Mouse (Mus musculus) right cerebral cortex, adult 18-20 months (tissue): ENCODE measurements around the gene Gtf3c4.

Experiments
- DNase-seq: peaks from one replicate; pipeline ENCODE4 v3.0.0; 2022; ENCODE audit warnings: mixed read lengths

Gtf3c4 gene

DNA sequence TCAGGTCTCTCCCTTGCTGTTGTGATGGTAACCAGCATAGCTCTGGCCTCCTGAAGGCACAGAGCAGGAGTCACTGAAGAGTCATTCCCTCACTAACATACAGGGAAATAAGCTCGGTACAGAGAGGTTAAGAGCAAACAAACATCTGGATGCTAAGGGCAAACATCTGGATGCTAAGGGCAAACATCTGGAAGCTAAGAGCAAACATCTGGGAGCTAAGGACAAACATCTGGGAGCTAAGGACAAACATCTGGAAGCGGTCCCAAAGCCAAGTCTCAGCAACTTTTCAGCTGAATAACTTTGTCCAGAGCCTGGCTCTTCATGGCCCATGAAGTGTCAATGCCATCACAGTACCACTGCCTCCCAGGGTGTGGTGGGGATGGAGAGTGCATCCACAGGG is 40.6 kb downstream of the Gtf3c4 start:
- DNase-seq = no peak

DNA sequence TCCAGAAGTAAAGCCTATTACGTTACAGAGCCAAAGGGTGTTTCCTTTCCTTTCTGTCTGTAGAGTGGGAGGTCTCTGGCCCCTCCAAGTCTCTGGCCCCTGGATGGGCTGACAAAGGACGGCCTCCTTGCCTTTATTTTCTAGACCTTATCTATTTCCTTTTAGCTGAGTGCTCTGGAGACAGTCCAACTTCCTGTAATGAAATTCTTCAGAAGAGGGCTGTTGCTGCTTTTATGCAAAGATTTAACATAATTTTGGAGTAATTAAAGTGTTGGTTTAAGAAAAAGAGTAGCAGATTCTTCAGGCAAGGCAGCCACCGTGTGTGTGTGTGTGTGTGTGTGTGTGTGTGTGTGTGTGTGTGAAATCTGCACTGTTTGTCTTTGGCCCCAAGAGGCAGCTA is 41.8 kb downstream of the Gtf3c4 start:
- no peak for DNase-seq

DNA sequence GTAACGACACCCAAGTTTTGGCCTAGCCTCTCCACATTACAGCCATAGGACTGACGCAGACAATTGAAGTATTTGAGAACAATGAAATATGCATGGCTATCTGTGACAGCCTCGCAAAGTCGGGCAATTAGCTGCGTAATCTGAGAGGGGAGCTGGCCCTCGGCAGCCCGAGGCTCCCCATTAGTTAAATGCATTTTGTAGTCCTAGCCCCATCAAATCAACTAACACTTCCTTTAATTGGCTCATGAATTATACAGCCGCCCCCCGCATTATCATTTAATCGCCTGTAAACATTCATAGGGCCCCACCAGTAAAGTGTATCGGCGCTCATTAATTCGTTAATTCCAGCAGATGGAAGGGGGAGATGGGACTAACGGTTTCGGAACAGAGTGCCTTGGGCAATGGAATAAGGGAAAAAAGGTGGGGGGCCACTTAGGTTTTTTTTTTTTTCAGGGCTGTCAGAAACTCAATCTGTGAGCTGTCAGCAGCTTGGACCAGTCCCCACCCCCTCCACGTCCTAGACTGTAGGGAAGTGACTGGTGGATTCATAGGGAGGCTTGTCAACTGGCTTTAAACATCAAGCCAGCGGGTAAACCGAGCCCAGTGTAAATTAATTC is 42.6 kb downstream of the Gtf3c4 start:
- no peak for DNase-seq

DNA sequence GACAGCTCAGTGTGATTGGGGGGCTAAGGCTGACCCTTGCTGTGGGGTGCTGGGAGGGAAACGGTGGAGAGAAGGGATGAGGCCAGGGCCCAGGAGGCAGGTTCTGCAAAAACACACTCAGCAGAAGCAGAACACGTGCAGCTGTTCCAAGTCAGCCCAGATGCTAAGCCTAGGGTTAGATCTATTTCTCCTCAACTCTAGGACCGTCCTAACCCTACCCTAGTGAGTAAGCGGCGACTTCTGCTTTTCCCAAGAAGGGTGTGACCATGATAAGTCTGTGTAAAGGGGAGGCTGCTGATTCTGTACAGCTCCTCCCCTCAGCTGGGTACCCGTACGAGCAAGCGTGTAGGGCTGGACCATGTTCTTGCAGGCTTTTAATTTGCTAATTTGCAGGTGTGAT is 43.9 kb downstream of the Gtf3c4 start:
- DNase-seq = no peak

DNA sequence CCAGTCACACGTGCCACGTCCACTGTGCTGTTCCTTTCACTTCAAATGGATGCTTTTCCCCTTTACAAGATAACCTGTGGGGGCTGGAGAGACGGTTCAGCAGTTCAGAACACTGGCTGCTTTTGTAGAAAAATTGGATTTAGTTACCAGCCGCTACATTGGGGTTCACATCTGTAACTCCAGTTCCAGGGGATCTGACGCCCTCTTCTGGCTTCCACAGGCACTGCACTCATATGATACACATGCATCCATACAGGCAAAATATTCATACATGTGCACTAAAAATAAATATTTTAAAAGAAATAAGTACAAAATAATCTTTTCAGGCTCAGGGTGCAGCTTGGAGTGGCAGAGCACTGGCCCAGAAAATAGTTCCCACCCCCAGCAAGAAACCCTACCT is 45.5 kb downstream of the Gtf3c4 start:
- DNase-seq = no peak

DNA sequence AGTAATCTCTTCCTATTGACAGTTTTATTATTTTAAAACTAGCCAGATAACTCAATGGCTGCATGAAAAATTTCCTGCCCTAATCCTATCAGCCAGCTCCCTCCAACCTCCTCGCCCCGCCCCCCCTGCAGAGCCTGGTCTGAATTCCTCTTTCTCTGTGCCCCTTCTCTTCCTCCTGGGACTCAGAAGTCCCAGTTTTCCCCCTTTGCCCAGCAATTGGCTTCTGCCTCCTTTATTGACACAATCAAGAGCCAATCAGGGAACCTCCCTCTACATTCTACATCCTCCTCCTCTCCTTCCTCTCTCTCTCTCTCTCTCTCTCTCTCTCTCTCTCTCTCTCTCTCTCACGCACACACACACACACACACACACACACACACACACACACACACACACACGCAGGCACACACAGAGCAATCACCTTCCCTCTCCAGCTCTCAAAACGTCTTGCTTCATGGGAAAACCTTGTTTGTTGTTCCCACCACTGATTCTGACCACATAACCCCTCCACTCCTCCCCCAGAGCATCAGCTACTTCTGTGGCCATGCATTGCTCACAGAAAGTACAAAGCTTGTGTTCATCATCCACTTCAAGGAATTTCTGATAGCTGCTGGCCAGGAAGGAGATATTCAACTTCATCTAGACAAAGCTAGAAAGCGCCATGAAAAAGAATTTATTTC is 47.1 kb downstream of the Gtf3c4 start:
- DNase-seq = peak; percentile 41

DNA sequence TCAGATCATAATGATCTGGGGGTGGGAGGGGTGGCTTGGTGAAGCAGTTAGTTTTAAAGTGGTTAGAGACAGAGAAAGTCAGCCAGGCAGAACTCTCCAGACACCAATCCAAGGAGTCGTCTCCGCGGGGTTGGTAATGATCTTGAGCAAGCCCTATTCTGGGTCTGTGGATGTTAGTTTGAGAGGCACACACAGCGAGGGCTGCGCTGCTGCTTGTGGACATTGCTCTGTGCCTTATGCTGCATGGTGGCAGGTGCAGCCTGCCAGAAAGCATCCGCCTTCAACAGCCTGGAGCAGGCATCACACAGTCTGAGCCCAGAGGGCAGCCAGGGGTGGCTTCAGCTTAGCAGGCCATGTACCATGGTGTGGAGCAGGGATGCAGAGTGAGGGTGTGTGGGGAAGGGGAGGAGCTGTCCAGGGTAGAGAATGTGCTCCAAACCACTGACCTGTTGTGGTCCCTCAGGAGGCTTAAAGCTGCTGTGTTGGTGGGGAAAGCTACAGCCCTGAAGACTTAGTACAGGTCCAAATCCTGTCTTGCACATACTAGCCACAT is 53.0 kb downstream of the Gtf3c4 start:
- no peak for DNase-seq

DNA sequence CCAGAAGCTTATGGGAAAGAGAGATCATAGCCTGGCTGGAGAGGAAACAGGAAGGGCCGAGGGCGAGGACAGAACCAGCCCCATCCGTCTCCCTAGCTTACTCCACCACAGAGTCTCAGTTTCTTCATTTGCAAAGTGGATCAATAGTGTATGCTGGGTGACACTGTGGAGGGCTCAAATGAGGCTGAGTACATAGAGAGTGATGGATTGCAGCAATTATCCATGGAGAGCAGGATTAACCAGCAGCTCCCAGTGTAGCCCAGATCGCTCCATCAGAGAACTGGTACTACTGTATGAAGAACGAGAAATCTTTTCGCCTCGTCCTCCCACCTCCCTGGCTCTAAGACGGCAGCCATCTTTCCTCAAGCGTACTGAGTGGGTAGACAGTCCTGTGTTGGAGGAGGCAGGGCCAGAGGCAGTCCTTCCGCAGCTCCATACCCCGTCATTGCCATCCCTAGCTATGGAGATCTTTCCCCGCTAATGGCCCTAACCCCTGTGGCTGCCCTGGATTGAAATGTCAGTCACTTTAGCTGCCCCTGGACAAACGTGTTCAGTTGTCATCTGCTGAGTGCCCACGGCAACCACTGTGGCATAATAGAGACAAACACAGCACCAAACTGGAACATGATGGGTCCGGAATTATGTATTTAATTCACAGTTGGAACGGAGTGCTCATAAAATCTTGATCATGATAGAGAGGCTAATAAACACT is 53.6 kb downstream of the Gtf3c4 start:
- DNase-seq = no peak

DNA sequence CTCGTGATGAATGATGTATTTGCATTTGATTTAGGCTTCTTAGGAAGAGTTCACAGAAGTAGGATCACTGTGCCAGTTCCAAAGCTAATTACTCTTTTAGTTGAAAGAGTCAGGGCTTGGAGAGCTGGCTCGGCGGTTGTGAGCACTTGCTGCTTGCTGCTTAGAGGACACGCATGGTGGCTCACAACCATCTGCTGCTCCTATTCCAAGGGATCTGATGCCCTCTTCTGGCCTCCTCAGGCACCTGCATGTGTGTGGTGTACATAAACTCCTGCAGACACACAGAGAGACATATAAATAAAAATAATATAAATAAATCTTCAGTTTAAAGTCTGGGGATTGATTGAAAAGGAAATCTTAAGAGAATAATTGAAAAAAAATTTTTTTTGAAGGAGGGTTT is 58.9 kb downstream of the Gtf3c4 start:
- DNase-seq = no peak

DNA sequence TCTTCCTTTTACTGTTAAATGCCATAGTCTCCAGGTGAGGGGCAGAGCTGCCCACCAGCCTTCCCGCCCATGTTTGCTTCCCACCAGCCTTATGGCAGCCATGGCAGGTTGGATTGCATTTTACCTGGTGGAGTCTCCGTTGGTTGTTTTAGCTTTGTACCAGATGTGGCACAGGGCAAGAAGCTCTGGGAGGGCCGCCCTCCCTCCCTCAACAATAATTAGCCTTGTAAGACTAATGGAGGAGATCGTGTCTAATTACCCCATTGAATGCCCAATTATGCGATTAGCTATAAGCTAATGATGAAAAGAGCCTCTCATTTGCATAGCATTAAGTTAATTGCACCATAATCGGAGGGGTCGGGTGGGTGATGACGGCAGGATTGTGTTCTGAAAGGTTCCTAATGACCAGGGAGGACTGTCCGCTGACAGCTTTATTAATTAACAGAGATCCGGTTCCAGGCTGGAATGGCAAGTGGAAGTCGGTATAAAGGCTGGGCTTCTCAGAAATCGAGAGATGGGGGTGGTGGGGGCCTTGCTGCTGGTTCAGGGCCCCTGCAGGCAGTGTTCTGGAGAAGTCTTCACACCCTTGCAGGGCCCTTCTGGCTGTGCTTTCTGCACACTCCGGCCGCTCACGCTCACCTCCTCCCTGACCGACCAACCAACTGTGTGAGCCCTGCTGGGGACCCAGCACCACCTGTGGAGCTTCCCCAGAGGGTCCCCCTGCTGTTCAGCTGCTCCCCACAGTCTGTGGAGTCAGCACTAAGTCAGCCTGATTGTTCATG is 60.0 kb downstream of the Gtf3c4 start:
- DNase-seq = no peak

DNA sequence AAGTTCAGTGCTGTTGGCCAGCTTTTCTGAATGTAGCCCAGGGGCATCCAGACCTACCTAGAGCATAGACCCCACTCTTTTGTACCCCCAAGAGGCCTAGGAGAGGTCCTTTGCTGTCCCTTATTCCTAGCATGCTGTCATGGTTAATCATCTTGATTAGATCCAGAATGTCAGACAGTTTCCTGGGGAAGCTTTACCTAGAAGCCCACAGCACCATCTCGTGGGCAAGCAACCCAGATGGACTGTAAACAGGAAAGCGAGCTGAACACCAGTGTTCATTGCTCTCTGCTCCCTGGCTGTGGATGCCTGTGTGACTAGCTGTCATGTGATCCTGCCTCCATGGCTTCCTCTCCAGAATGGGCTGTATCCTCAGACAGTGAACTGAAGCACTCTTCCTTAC is 63.4 kb downstream of the Gtf3c4 start:
- no peak for DNase-seq

DNA sequence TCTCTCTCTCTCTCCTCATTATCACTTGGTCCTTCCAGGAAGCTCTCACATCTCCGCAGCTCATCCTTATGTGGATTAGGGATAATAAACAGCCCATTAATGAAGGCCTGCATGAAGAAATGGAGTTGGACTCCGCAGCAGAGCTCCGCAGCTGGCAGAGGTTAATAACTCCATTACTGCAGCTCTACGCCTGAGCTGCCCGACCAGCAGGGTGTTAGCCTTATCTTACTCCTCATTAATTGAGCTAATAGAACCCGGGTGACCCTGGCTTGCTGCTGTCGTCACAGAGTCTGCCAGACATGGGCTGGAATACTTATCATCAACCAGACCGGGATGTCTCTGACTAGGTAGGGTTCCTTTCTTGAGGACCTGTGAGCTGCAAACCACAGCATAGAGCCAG is 66.1 kb downstream of the Gtf3c4 start:
- DNase-seq = no peak
